15 mouse cellular contexts compared by ENCODE assay signal in the genomic region with DNA sequence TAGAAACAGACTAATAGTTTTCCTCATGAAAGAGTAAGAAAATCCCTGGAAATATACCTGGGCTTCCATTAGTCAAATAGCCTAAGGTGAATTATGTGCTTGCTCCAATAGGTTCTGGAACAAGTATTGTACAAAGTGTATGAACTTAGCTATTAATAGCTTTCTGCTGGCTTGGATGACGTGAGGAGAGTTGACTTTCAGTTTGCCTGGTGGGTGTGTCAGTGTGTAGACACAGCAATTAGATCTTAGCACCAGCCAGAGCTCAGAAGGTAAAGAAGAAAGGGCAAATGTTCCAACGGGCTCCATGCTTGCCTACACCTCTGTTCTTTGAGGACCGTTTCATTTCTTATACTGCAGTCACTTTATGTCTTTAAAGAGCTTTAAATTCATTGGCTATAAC.
DNase-seq lines count a peak whose midpoint lies in the region; ATAC-seq lines count a peak whose summit lies in the region.
"Had no signal": no experiment of that assay in that cellular context is flagged by ENCODE, and none has a peak within 500 bp of the region (broad histone marks: within the 10 kb centered on the region; RNA-seq: fewer than 3 reads in every experiment).

No protein-coding gene starts in this region.

- peak; percentile 50 for DNase-seq in heart, adult 8-10 months (ENCODE audit: low spot score)
- peak; percentile 5 to 44 for DNase-seq in kidney, postnatal 25 days
- DNase-seq in kidney, adult 18-20 months, result no peak
- DNase-seq in urinary bladder, postnatal 36 days (ENCODE audit: low spot score in 2 of 2), result no peak
- DNase-seq: adrenal gland, postnatal 10 days; cerebellum, adult 9-10 months had no signal

- H3K4me3 ChIP-seq in heart, embryonic 11.5 days (ENCODE audit: low read depth, low read length), result no peak overlapping the region
- no peak overlapping the region for H3K4me3 ChIP-seq in hindbrain, embryonic 13.5 days
- H3K4me3 ChIP-seq: forebrain, embryonic 12.5 days; layer of hippocampus, adult 2 months; neural tube, embryonic 15.5 days had no signal

- no peak overlapping the region for H3K4me2 ChIP-seq in heart, embryonic 11.5 days
- no peak overlapping the region for H3K4me2 ChIP-seq in hindbrain, embryonic 13.5 days
- H3K4me2 ChIP-seq: forebrain, embryonic 12.5 days; midbrain, embryonic 11.5 days; neural tube, embryonic 15.5 days had no signal

- ATAC-seq in heart, embryonic 11.5 days (replicated peaks; ENCODE audit: insufficient number of reproducible peaks, low FRiP score, low TSS enrichment), result no peak
- peak; percentile 46; the same call in 1 of the 2 replicates for ATAC-seq in megakaryocyte progenitor cell, adult 5-6 weeks (replicated peaks; ENCODE audit: poor library complexity)
- ATAC-seq in hindbrain, embryonic 13.5 days (ENCODE audit: low FRiP score), result no peak
- ATAC-seq: lung, postnatal 0 days had no signal

- no peak overlapping the region for H3K27ac ChIP-seq in heart, embryonic 11.5 days (ENCODE audit: low read depth, low read length)
- H3K27ac ChIP-seq in hindbrain, embryonic 13.5 days, result no peak overlapping the region
- H3K27ac ChIP-seq: forebrain, embryonic 12.5 days; layer of hippocampus, adult 2 months; liver, embryonic 14.5 days; neural tube, embryonic 15.5 days had no signal

- H3K27me3 ChIP-seq in heart, embryonic 11.5 days (ENCODE audit: control insufficient read depth, insufficient read depth, low read length), result no peaks in the 10 kb centered on the region
- H3K27me3 ChIP-seq in hindbrain, embryonic 13.5 days, result no peaks in the 10 kb centered on the region
- H3K27me3 ChIP-seq: forebrain, embryonic 12.5 days; neural tube, embryonic 15.5 days had no signal

- no peaks in the 10 kb centered on the region for H3K4me1 ChIP-seq in heart, embryonic 11.5 days (ENCODE audit: control insufficient read depth, insufficient read depth, low read length)
- no peaks in the 10 kb centered on the region for H3K4me1 ChIP-seq in hindbrain, embryonic 13.5 days (replicated peaks)
- H3K4me1 ChIP-seq: forebrain, embryonic 12.5 days; neural tube, embryonic 15.5 days had no signal

- 53% methylated on average over 3 of the region's 3 CpGs for WGBS in heart, embryonic 11.5 days (ENCODE audit: insufficient replicate concordance)
- WGBS in hindbrain, embryonic 13.5 days, result 83% methylated on average over 3 of the region's 3 CpGs

- H3K9me3 ChIP-seq in heart, embryonic 11.5 days (replicated peaks; ENCODE audit: control insufficient read depth, low read length), result no peaks in the 10 kb centered on the region
- no peaks in the 10 kb centered on the region for H3K9me3 ChIP-seq in hindbrain, embryonic 13.5 days
- H3K9me3 ChIP-seq: forebrain, embryonic 12.5 days; neural tube, embryonic 15.5 days had no signal

- H3K36me3 ChIP-seq in heart, embryonic 11.5 days (ENCODE audit: control insufficient read depth, insufficient read depth, low read length), result no peaks in the 10 kb centered on the region
- H3K36me3 ChIP-seq in hindbrain, embryonic 13.5 days, result no peaks in the 10 kb centered on the region
- H3K36me3 ChIP-seq: forebrain, embryonic 12.5 days; neural tube, embryonic 15.5 days had no signal

- H3K9ac ChIP-seq in heart, embryonic 11.5 days (ENCODE audit: low read depth, low read length), result no peak overlapping the region
- no peak overlapping the region for H3K9ac ChIP-seq in hindbrain, embryonic 13.5 days
- H3K9ac ChIP-seq: forebrain, embryonic 12.5 days; liver, embryonic 14.5 days; neural tube, embryonic 15.5 days had no signal

Comparison
In these comparisons a context has a peak if more than half of its experiments do, and no peak if none do; other contexts are left out.
1. DNase-seq: peak in heart, adult 8-10 months (single experiment) and kidney, postnatal 25 days (2 of 2); none in kidney, adult 18-20 months (single experiment) and urinary bladder, postnatal 36 days (0 of 2).